8 mouse cellular contexts compared by ENCODE assay signal in the genomic region with DNA sequence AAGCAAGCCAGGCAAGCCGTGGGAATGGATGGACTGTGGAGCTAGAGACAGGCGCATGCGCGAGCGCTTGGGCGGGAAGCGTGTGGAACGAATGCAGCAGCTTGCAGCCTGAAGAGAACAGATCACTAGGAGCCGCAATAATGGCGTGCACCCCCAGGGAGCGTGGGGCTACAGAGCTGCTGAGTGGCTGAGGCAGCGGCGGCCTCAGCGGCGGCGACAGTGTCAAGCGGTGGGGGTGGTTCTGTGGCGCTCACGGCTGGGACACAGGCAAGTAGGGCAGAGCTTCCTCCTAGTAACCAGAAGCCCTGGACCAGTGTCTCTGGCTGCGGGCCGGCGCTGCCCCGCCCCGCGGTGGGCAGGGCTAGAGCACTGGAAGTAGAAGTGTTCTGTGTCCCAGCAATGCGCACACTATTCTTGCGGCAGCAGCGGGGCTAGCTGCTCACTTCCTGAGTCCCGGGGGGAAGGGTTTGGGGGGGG. TPM values are rescaled to one million over a fixed set of nuclear protein-coding genes. Genes with fewer than 3 reads are reported as not detected.
DNase-seq lines count a peak whose midpoint lies in the region; ATAC-seq and TF ChIP-seq lines count a peak whose summit lies in the region.

No protein-coding gene starts in this region.

- peak overlapping the region; percentile 66 for H3K4me3 ChIP-seq in E14TG2a.4 (replicated peaks; ENCODE audit: low read length)
- peak overlapping the region; percentile 56 for H3K4me3 ChIP-seq in forebrain, embryonic 13.5 days
- peak overlapping the region; percentile 69 for H3K4me3 ChIP-seq in neural tube, embryonic 15.5 days (replicated peaks)

- DNase-seq in c-Kit-positive CD71-positive TER-119-positive erythroid progenitor cells, embryonic 14.5 days (ENCODE audit: low spot score): peak; percentile 80
- DNase-seq in heart, postnatal 14 days: peak; percentile 92 to 93
- DNase-seq in layer of hippocampus, adult 11-12 months (ENCODE audit: low spot score): peak; percentile 89
- peak; percentile 92 to 95 for DNase-seq in lung, adult 18-20 months
- peak; percentile 87 for DNase-seq in testis, postnatal 14 days (ENCODE audit: low spot score)

- no peaks in the 10 kb centered on the region for H3K36me3 ChIP-seq in E14TG2a.4 (ENCODE audit: insufficient read depth, low read length)
- H3K36me3 ChIP-seq in forebrain, embryonic 13.5 days (ENCODE audit: poor library complexity, severe bottlenecking): no peaks in the 10 kb centered on the region
- H3K36me3 ChIP-seq in neural tube, embryonic 15.5 days: no peaks in the 10 kb centered on the region

- H3K9ac ChIP-seq in forebrain, embryonic 13.5 days: peak overlapping the region; percentile 69
- peak overlapping the region; percentile 65 for H3K9ac ChIP-seq in neural tube, embryonic 15.5 days (replicated peaks)

- TF ChIP-seq CTCF in E14TG2a.4 (conservative IDR thresholded peaks at IDR 0.05; ENCODE audit: low read length): no peak

- ATAC-seq in forebrain, embryonic 13.5 days: peak; percentile 98
- peak; percentile 96 for ATAC-seq in neural tube, embryonic 15.5 days (ENCODE audit: low FRiP score)

- peak overlapping the region; percentile 93 for H3K27ac ChIP-seq in forebrain, embryonic 13.5 days
- peak overlapping the region; percentile 95 for H3K27ac ChIP-seq in neural tube, embryonic 15.5 days (replicated peaks)

- peak overlapping the region; percentile 78 for H3K4me2 ChIP-seq in forebrain, embryonic 13.5 days
- peak overlapping the region; percentile 89 for H3K4me2 ChIP-seq in neural tube, embryonic 15.5 days

- no peaks in the 10 kb centered on the region for H3K4me1 ChIP-seq in E14TG2a.4 (replicated peaks; ENCODE audit: low read depth, low read length)
- peaks cover 6% of the 10 kb centered on the region for H3K4me1 ChIP-seq in forebrain, embryonic 13.5 days
- peaks cover 13% of the 10 kb centered on the region for H3K4me1 ChIP-seq in neural tube, embryonic 15.5 days

- whole genome bisulfite sequencing in forebrain, embryonic 13.5 days: under 1% methylated on average over 29 of the region's 29 CpGs
- under 1% methylated on average over 29 of the region's 29 CpGs for WGBS in neural tube, embryonic 15.5 days

- no peaks in the 10 kb centered on the region for H3K27me3 ChIP-seq in E14TG2a.4 (ENCODE audit: insufficient read depth, low read length)
- H3K27me3 ChIP-seq in forebrain, embryonic 13.5 days: no peaks in the 10 kb centered on the region
- H3K27me3 ChIP-seq in neural tube, embryonic 15.5 days (replicated peaks): no peaks in the 10 kb centered on the region

- intact Hi-C loops in heart, postnatal 14 days (cut with DNase I): no loop called here

- peaks cover 51% of the 10 kb centered on the region for H3K9me3 ChIP-seq in E14TG2a.4 (ENCODE audit: low read length)
- H3K9me3 ChIP-seq in forebrain, embryonic 13.5 days (replicated peaks): no peaks in the 10 kb centered on the region
- H3K9me3 ChIP-seq in neural tube, embryonic 15.5 days (replicated peaks): no peaks in the 10 kb centered on the region

RNA-seq across cellular contexts. Expression of a gene that starts 7.3 kb away (rescaled TPM):
- polyA plus RNA-seq in forebrain, embryonic 13.5 days (2015; fragmentation: Nextera tagmentation; extraction: Ambion mirVana): not detected in 2 replicates
- total RNA-seq in heart, postnatal 14 days (2021): not detected
- not detected in 2 replicates for polyA plus RNA-seq in neural tube, embryonic 15.5 days (2015; fragmentation: Nextera tagmentation; extraction: Ambion mirVana)

RNA-seq across cellular contexts. Expression of a gene that starts 16.9 kb away (rescaled TPM):
- not detected in 2 replicates for polyA plus RNA-seq in forebrain, embryonic 13.5 days (2015; fragmentation: Nextera tagmentation; extraction: Ambion mirVana)
- total RNA-seq in heart, postnatal 14 days (2021): not detected
- polyA plus RNA-seq in neural tube, embryonic 15.5 days (2015; fragmentation: Nextera tagmentation; extraction: Ambion mirVana): not detected in 2 replicates

RNA-seq across cellular contexts. Expression of a gene that starts 30.5 kb away (rescaled TPM):
- not detected in 2 replicates for polyA plus RNA-seq in forebrain, embryonic 13.5 days (2015; fragmentation: Nextera tagmentation; extraction: Ambion mirVana)
- total RNA-seq in heart, postnatal 14 days (2021): not detected
- not detected in 2 replicates for polyA plus RNA-seq in neural tube, embryonic 15.5 days (2015; fragmentation: Nextera tagmentation; extraction: Ambion mirVana)

RNA-seq across cellular contexts. Expression of a gene that starts 43.9 kb away (rescaled TPM):
- polyA plus RNA-seq in forebrain, embryonic 13.5 days (2015; fragmentation: Nextera tagmentation; extraction: Ambion mirVana): not detected in 2 replicates
- not detected for total RNA-seq in heart, postnatal 14 days (2021)
- not detected in 2 replicates for polyA plus RNA-seq in neural tube, embryonic 15.5 days (2015; fragmentation: Nextera tagmentation; extraction: Ambion mirVana)

RNA-seq across cellular contexts. Expression of a gene that starts 43.9 kb away (rescaled TPM):
- not detected in 2 replicates for polyA plus RNA-seq in forebrain, embryonic 13.5 days (2015; fragmentation: Nextera tagmentation; extraction: Ambion mirVana)
- total RNA-seq in heart, postnatal 14 days (2021): not detected
- polyA plus RNA-seq in neural tube, embryonic 15.5 days (2015; fragmentation: Nextera tagmentation; extraction: Ambion mirVana): not detected in 2 replicates

Comparison
In these comparisons a context has a peak if more than half of its experiments do, and no peak if none do; other contexts are left out.
1. Peak in every context shown above with its lines: DNase-seq, ATAC-seq, H3K4me3 ChIP-seq and H3K27ac ChIP-seq.